Mouse (Mus musculus) brain, embryonic 14.5 days (tissue): ENCODE measurements around the gene Ctrc.

Experiments
- CTCF ChIP-seq: fragments of 200-500 bp; IDR thresholded peaks from 2 replicates; pipeline ENCODE4 v1.5.1; 2012; ENCODE audit warnings: inconsistent platforms, mild to moderate bottlenecking, moderate library complexity, borderline replicate concordance; ENCODE audit not compliant: insufficient read depth, insufficient read length; ENCODE audit errors: extremely low read depth
- POLR2A ChIP-seq: fragments of 200-500 bp; IDR thresholded peaks from 2 replicates; pipeline ENCODE4 v1.6.1; 2012; ENCODE audit warnings: mild to moderate bottlenecking, inconsistent platforms, borderline replicate concordance; ENCODE audit not compliant: poor library complexity, insufficient read depth, insufficient read length, severe bottlenecking; ENCODE audit errors: extremely low read depth

- peak; percentile 21; the same call in 1 of the 2 replicates for TF ChIP-seq CTCF
- TF ChIP-seq POLR2A, result no peak
Measured at GRCm38 (mm10) chr4:141875481-141876108, 29.4 kb upstream of the Ctrc start.
